Mouse (Mus musculus): ENCODE measurements around the gene Incenp.

GRCm38 (mm10) chr19:9918176-9918861, 19.0 kb upstream of the Incenp start:
- TF ChIP-seq CTCF (IDR thresholded peaks at IDR 0.05; ENCODE audit: low read depth) = no peak
- no peak for TF ChIP-seq EP300 (IDR thresholded peaks at IDR 0.05; ENCODE audit: low read depth)
